20 mouse cellular contexts compared by ENCODE assay signal in the genomic region with DNA sequence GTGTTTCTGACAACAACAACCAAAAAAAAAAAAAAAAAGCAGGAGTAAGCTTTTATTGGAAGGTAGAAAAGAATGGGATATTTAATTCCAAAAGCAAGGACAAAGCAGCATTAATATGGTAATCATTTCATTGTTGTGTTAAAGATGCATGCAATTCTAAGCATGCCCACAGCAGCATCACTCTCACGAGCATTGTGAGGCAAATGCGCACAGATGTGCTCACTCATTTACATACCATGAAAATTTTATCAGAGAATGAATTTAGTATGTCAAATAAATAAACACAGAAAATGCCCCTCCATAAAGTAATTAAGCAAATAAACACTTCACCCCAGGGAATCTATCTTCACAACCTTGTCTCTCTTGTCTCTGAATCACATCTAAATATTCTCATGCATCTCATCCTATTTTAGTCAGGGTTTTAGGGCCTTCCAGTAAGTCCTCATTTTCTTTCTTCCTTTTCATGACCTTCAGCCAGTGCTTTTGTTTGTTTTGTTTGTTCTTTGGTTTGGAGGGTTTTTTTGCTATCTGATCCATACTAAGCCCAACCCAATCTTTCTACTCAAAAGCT.
DNase-seq lines count a peak whose midpoint lies in the region; ATAC-seq and TF ChIP-seq lines count a peak whose summit lies in the region.
"Had no signal": no experiment of that assay in that cellular context is flagged by ENCODE, and none has a peak within 500 bp of the region (broad histone marks: within the 10 kb centered on the region; RNA-seq: fewer than 3 reads in every experiment).

No protein-coding gene starts in this region.

- peak; percentile 82 for ATAC-seq in forebrain, embryonic 15.5 days (replicated peaks)
- ATAC-seq in neural tube, embryonic 14.5 days (ENCODE audit: low read depth), result peak; percentile 90
- ATAC-seq in granulocyte monocyte progenitor cell, adult 5-6 weeks (replicated peaks; ENCODE audit: poor library complexity, severe bottlenecking), result no peak
- ATAC-seq: inflammation-experienced regulatory T-cells, adult 6 months had no signal

- H3K27me3 ChIP-seq in forebrain, embryonic 15.5 days, result no peaks in the 10 kb centered on the region
- H3K27me3 ChIP-seq in neural tube, embryonic 14.5 days (ENCODE audit: control insufficient read depth, insufficient read depth, low read length), result no peaks in the 10 kb centered on the region
- H3K27me3 ChIP-seq: kidney, embryonic 15.5 days had no signal

- no peaks in the 10 kb centered on the region for H3K9me3 ChIP-seq in forebrain, embryonic 15.5 days
- no peaks in the 10 kb centered on the region for H3K9me3 ChIP-seq in neural tube, embryonic 14.5 days (ENCODE audit: control insufficient read depth, low read length)
- H3K9me3 ChIP-seq: G1E; kidney, embryonic 15.5 days had no signal

- WGBS in forebrain, embryonic 15.5 days, result 16% methylated on average over 2 of the region's 2 CpGs
- 26% methylated on average over 2 of the region's 2 CpGs for WGBS in neural tube, embryonic 14.5 days

- no peak overlapping the region for H3K9ac ChIP-seq in forebrain, embryonic 15.5 days (replicated peaks)
- no peak overlapping the region for H3K9ac ChIP-seq in neural tube, embryonic 14.5 days (replicated peaks; ENCODE audit: low read depth, low read length)
- H3K9ac ChIP-seq: kidney, embryonic 15.5 days had no signal

- no peak overlapping the region for H3K4me3 ChIP-seq in layer of hippocampus, adult 2 months
- H3K4me3 ChIP-seq in forebrain, embryonic 15.5 days, result no peak overlapping the region
- no peak overlapping the region for H3K4me3 ChIP-seq in neural tube, embryonic 14.5 days (ENCODE audit: low read depth, low read length)
- H3K4me3 ChIP-seq: gastrocnemius, adult 2 months; kidney, embryonic 15.5 days had no signal

- no peak overlapping the region for H3K27ac ChIP-seq in layer of hippocampus, adult 2 months
- peak overlapping the region; percentile 31; the same call in 1 of the 2 replicates for H3K27ac ChIP-seq in forebrain, embryonic 15.5 days (replicated peaks)
- no peak overlapping the region; the same call in 1 of the 2 replicates for H3K27ac ChIP-seq in neural tube, embryonic 14.5 days (ENCODE audit: low read depth, low read length)
- H3K27ac ChIP-seq: gastrocnemius, adult 2 months; kidney, embryonic 15.5 days had no signal

- H3K4me1 ChIP-seq in forebrain, embryonic 15.5 days, result peaks cover 4% of the 10 kb centered on the region; the same call in 1 of the 2 replicates
- H3K4me1 ChIP-seq in neural tube, embryonic 14.5 days (ENCODE audit: control insufficient read depth, insufficient read depth, low read length), result no peaks in the 10 kb centered on the region
- H3K4me1 ChIP-seq: kidney, embryonic 15.5 days had no signal

- DNase-seq in layer of hippocampus, adult 2 months (ENCODE audit: low spot score in 2 of 2), result no peak
- no peak for DNase-seq in layer of hippocampus, postnatal 14 days (ENCODE audit: low spot score in 2 of 2)
- DNase-seq in mesoderm, embryonic 11.5 days (ENCODE audit: low read depth, low spot score), result peak; percentile 26
- no peak for DNase-seq in kidney, postnatal 25 days
- DNase-seq in urinary bladder, postnatal 25 days (ENCODE audit: low spot score), result no peak
- DNase-seq: adrenal gland, postnatal 14 days; B cell, adult 2 months; cerebellum, postnatal 14 days; gastrocnemius, adult 2 months; heart, adult 18-20 months; liver; lung, adult 18-20 months; lung, postnatal 4 days; thymus, adult 18-20 months had no signal

- TF ChIP-seq CTCF in layer of hippocampus, adult 2 months (conservative IDR thresholded peaks at IDR 0.05), result 0 out of 2 replicates have a peak, but pooled peaks have one; percentile 8

- no peaks in the 10 kb centered on the region for H3K36me3 ChIP-seq in forebrain, embryonic 15.5 days
- H3K36me3 ChIP-seq in neural tube, embryonic 14.5 days (ENCODE audit: control insufficient read depth, insufficient read depth, low read length), result no peaks in the 10 kb centered on the region
- H3K36me3 ChIP-seq: G1E; kidney, embryonic 15.5 days had no signal

- no peak overlapping the region for H3K4me2 ChIP-seq in forebrain, embryonic 15.5 days (replicated peaks)
- no peak overlapping the region for H3K4me2 ChIP-seq in neural tube, embryonic 14.5 days (ENCODE audit: low read depth, low read length)
- H3K4me2 ChIP-seq: kidney, embryonic 15.5 days had no signal
